Mouse (Mus musculus): Measurements from ENCODE around the gene Efnb1. TPM values are rescaled to one million over a fixed set of nuclear protein-coding genes. Genes with fewer than 3 reads are reported as not detected.

Gene Efnb1
- polyA plus RNA-seq, 1 experiment from 2014 or later: 39.8 TPM

Other genes starting within 250 kb of the Efnb1 start
- 33.5 and 36.4 TPM in 2 replicates for gene Ophn1, start 245.1 kb upstream of the Efnb1 start, polyA plus RNA-seq (2015; fragmentation: Nextera tagmentation; extraction: Ambion mirVana)
- 15.4 and 20.7 TPM in 2 replicates for gene Yipf6, start 199.8 kb upstream of the Efnb1 start, polyA plus RNA-seq (2015; fragmentation: Nextera tagmentation; extraction: Ambion mirVana)
- 4.9 and 6.3 TPM in 2 replicates for gene Stard8, start 132.9 kb upstream of the Efnb1 start, polyA plus RNA-seq (2015; fragmentation: Nextera tagmentation; extraction: Ambion mirVana)

Data from neural tube, embryonic 13.5 days (tissue).